Mouse (Mus musculus) midbrain, embryonic 12.5 days (tissue): ENCODE results near the gene Psmc6. TPM values are rescaled to one million over a fixed set of nuclear protein-coding genes. Genes with fewer than 3 reads are reported as not detected.

Experiments
- polyA plus RNA-seq: library from polyadenylated mRNA; unstranded; fragments of >200 nt; fragmentation: Nextera tagmentation; extraction: Ambion mirVana; gene quantifications from 2 replicates; pipeline ENCODE4 v1.2.1, GENCODE M21; 2016

The Psmc6 gene
- polyA plus RNA-seq, 1 experiment from 2014 or later: 210 TPM

Other genes with a start within 250 kb of the Psmc6 start
- gene Gpr137c, start 110.1 kb upstream of the Psmc6 start, polyA plus RNA-seq: 12.2 and 14.8 TPM in 2 replicates
- gene Txndc16, start 109.5 kb upstream of the Psmc6 start, polyA plus RNA-seq: 26.9 and 27.2 TPM in 2 replicates
- gene Ero1l, start 11.0 kb upstream of the Psmc6 start, polyA plus RNA-seq: 33.4 and 33.5 TPM in 2 replicates
- gene Styx, start 21.3 kb downstream of the Psmc6 start, polyA plus RNA-seq: 46.8 and 50.2 TPM in 2 replicates
- 34.1 and 35.0 TPM in 2 replicates for gene Gnpnat1, start 75.1 kb downstream of the Psmc6 start, polyA plus RNA-seq
- gene Fermt2, start 200.3 kb downstream of the Psmc6 start, polyA plus RNA-seq: 66.5 and 72.1 TPM in 2 replicates